Mouse (Mus musculus): ENCODE data around the gene Itsn1. TPM values are rescaled to one million over a fixed set of nuclear protein-coding genes. Genes with fewer than 3 reads are reported as not detected.

Itsn1 gene
- polyA plus RNA-seq, 2 experiments = 31.4 to 46.8 TPM

DNA sequence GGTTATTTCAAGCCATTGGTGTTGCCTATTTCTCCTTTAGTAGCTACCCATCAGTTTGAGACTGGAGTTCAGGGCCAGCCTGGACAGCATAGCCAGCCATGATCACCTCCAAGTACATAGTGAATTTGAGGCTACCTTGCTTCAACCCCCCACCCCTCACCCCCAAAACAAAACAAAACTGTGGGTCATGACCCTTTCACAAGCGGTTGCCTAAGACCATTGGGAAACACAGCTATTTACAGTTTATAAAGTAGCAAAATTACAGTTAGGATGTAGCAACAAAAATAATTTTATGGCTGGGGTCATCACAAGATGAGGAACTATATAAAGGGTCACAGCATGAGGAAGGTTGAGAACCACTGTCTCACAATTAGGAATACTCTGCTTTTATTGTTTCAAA is 104.9 kb downstream of the Itsn1 start:
- H3K4me3 ChIP-seq (ENCODE audit: insufficient read depth in 1 of 2, low read depth in 2 of 2, low read length in 2 of 2) = no peak overlapping the region
- WGBS (ENCODE audit: insufficient replicate concordance) = 74% methylated on average over 1 of the region's 1 CpGs

DNA sequence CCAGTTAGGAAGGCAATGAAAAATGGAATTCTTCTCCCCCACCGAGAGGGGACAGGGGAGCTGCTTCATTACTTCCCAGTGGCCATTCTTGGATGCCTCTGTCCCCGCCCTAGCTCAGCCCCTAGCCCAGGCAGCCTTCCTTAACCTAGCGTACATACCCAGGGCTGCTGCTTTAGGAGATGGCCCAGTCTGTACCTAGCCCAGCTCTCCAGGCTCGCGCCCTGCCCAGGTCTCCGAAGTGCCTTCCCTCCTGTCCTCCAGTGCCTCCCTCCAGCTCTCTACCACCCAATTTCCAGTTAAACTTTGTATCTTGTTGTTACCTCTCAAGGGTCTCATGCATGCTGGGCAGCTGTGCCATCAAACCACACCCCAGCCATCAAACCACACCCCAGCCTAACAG is 106.7 kb downstream of the Itsn1 start:
- ATAC-seq (ENCODE audit: insufficient read depth) (no peak), DNase-seq (ENCODE audit: low read depth in 3 of 3, low spot score in 3 of 3) (no peak)
- TF ChIP-seq EP300 (IDR thresholded peaks at IDR 0.05; ENCODE audit: low read depth) (no peak), CTCF (IDR thresholded peaks at IDR 0.05; ENCODE audit: low read depth) (no peak)
- H3K9me3 ChIP-seq (ENCODE audit: control insufficient read depth, low read length) = no peaks in the 10 kb centered on the region
- H3K4me1 ChIP-seq (replicated peaks; ENCODE audit: control insufficient read depth in 2 of 2, insufficient read depth in 2 of 2, low read length in 1 of 2) = no peaks in the 10 kb centered on the region
- no peak overlapping the region for H3K9ac ChIP-seq (replicated peaks)
- H3K4me2 ChIP-seq (ENCODE audit: low read depth) = no peak overlapping the region
- H3K4me3 ChIP-seq (ENCODE audit: insufficient read depth in 1 of 2, low read depth in 2 of 2, low read length in 2 of 2) = no peak overlapping the region
- peaks cover 22% of the 10 kb centered on the region for H3K36me3 ChIP-seq (replicated peaks; ENCODE audit: control insufficient read depth, insufficient read depth, low read depth)
- WGBS (ENCODE audit: insufficient replicate concordance) = 80% methylated on average over 6 of the region's 6 CpGs
- H3K27me3 ChIP-seq (ENCODE audit: control insufficient read depth, insufficient read depth, low read length) = no peaks in the 10 kb centered on the region
- H3K27ac ChIP-seq = no peak overlapping the region

More for the DNA sequence above, 104.9 kb downstream of the Itsn1 start:
- peaks cover 32% of the 10 kb centered on the region for H3K36me3 ChIP-seq (replicated peaks; ENCODE audit: control insufficient read depth, insufficient read depth, low read depth)
- H3K9ac ChIP-seq (replicated peaks) = no peak overlapping the region
- no peaks in the 10 kb centered on the region for H3K9me3 ChIP-seq (ENCODE audit: control insufficient read depth, low read length)
- H3K4me2 ChIP-seq (ENCODE audit: low read depth) = no peak overlapping the region
- H3K27me3 ChIP-seq (ENCODE audit: control insufficient read depth, insufficient read depth, low read length) = no peaks in the 10 kb centered on the region
- no peak for DNase-seq (ENCODE audit: low read depth in 3 of 3, low spot score in 3 of 3)
- H3K4me1 ChIP-seq (replicated peaks; ENCODE audit: control insufficient read depth in 2 of 2, insufficient read depth in 2 of 2, low read length in 1 of 2) = no peaks in the 10 kb centered on the region
- no peak overlapping the region for H3K27ac ChIP-seq
- TF ChIP-seq EP300 (IDR thresholded peaks at IDR 0.05; ENCODE audit: low read depth) (no peak), CTCF (IDR thresholded peaks at IDR 0.05; ENCODE audit: low read depth) (no peak)
- ATAC-seq (ENCODE audit: insufficient read depth) = no peak

DNA sequence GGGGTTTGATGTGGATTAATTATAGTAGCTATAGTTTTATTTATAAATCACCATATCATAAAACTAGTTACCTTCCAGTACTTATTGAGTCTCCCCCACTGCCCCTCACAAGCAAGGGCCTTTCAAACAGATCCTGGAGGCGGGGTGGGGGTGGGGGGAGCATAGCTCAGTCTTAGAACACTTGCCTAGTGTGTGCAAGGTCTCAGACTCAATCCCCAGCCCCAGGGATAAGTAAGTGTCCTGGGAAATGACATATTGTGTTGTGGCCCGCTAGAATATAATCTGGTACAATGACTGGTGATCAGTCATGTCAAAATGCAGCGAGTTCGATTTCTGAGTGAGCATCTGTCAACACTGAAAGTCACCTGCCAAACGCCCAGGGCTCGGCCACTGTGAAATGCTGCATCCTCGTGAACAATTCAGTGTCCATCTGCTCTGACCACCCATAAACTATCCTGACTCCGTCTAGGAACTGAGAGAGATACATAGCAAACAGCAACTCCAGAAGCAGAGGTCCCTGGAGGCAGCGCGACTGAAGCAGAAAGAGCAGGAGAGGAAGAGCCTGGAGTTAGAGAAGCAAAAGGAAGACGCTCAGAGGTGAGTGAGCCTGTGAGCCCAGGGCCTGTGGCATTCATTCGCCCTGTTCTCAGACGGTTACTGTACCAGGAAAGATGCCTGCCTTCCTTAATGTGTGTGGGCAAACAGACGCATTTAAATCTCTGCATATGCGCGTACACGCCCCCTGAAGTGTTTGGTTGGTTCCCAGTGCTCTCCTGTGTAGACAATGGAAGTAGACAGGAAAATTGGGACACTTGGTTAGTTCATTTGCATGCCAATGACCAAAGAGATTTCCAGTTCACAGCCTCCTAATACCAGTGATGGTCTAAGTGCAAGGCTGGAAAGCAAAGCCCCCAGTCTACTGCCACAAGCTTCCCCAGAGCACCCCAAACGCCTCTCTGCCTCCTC is 107.8 kb downstream of the Itsn1 start:
- Histone ChIP-seq H3K27me3 (ENCODE audit: control insufficient read depth, insufficient read depth, low read length) (no peaks in the 10 kb centered on the region), H3K4me3 (ENCODE audit: insufficient read depth in 1 of 2, low read depth in 2 of 2, low read length in 2 of 2) (no peak overlapping the region), H3K9me3 (ENCODE audit: control insufficient read depth, low read length) (no peaks in the 10 kb centered on the region), H3K4me1 (replicated peaks; ENCODE audit: control insufficient read depth in 2 of 2, insufficient read depth in 2 of 2, low read length in 1 of 2) (no peaks in the 10 kb centered on the region), H3K4me2 (ENCODE audit: low read depth) (no peak overlapping the region), H3K27ac (no peak overlapping the region), H3K36me3 (replicated peaks; ENCODE audit: control insufficient read depth, insufficient read depth, low read depth) (peaks cover 21% of the 10 kb centered on the region), H3K9ac (replicated peaks) (no peak overlapping the region)
- DNase-seq (ENCODE audit: low read depth in 3 of 3, low spot score in 3 of 3) (no peak), ATAC-seq (ENCODE audit: insufficient read depth) (no peak)
- 77% methylated on average over 18 of the region's 18 CpGs for WGBS (ENCODE audit: insufficient replicate concordance)
- no peak for TF ChIP-seq EP300 (IDR thresholded peaks at IDR 0.05; ENCODE audit: low read depth)
- no peak for TF ChIP-seq CTCF (IDR thresholded peaks at IDR 0.05; ENCODE audit: low read depth)

DNA sequence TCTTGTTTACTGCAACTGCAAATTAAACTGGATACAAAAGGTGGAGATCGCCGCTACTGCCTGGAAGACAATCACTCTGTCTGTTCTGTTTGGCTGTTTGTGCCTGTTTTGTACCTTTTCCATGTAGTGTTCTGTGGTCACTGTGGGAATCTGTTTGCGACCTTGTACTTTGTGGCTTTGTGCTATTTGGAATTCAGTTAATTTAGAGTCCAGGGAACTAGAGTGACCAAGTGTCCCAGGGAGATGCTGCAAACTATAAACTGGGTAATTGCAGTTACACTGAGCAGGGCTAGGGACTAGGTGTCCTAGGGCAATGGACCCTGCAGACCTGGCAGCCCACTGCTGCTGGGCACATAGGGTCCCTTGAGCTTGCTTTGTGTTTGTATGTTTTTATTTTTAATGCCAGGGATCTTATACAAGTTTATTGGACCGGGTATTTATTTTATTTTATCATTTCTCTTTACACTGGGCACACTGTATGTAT is 108.5 kb downstream of the Itsn1 start:
- H3K36me3 ChIP-seq (replicated peaks; ENCODE audit: control insufficient read depth, insufficient read depth, low read depth) = peaks cover 17% of the 10 kb centered on the region
- no peaks in the 10 kb centered on the region for H3K9me3 ChIP-seq (ENCODE audit: control insufficient read depth, low read length)
- H3K9ac ChIP-seq (replicated peaks) = no peak overlapping the region
- no peak for DNase-seq (ENCODE audit: low read depth in 3 of 3, low spot score in 3 of 3)
- H3K4me1 ChIP-seq (replicated peaks; ENCODE audit: control insufficient read depth in 2 of 2, insufficient read depth in 2 of 2, low read length in 1 of 2) = no peaks in the 10 kb centered on the region
- H3K4me2 ChIP-seq (ENCODE audit: low read depth) = no peak overlapping the region
- H3K4me3 ChIP-seq (ENCODE audit: insufficient read depth in 1 of 2, low read depth in 2 of 2, low read length in 2 of 2) = no peak overlapping the region
- TF ChIP-seq CTCF (IDR thresholded peaks at IDR 0.05; ENCODE audit: low read depth) = no peak
- no peak for TF ChIP-seq EP300 (IDR thresholded peaks at IDR 0.05; ENCODE audit: low read depth)
- no peak for ATAC-seq (ENCODE audit: insufficient read depth)
- H3K27me3 ChIP-seq (ENCODE audit: control insufficient read depth, insufficient read depth, low read length) = no peaks in the 10 kb centered on the region
- no peak overlapping the region for H3K27ac ChIP-seq
- WGBS (ENCODE audit: insufficient replicate concordance) = 77% methylated on average over 4 of the region's 4 CpGs

DNA sequence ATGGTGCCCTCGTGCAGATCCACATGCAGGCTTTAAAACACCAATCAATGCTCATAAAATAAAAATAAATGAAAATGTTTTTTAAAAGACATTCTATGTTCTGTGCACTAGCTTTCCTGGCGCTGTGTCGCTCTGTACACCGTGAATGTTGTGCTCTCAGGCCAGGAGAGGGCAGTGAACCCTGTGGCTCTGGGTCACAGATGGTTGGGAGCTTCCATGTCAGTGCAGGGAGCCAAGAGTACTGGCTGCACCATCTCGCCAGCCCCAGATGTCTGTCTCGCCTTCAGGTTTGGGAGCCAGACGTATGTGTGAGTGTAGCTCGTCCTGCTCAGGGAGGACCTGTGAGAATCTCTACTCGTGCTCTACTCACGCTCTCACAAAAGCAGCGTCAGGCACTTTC is 109.7 kb downstream of the Itsn1 start:
- peak; percentile 24; the same call in 1 of the 2 replicates for TF ChIP-seq CTCF (IDR thresholded peaks at IDR 0.05; ENCODE audit: low read depth)
- TF ChIP-seq EP300 (IDR thresholded peaks at IDR 0.05; ENCODE audit: low read depth) = no peak
- Histone ChIP-seq H3K4me2 (ENCODE audit: low read depth) (no peak overlapping the region), H3K9ac (replicated peaks) (no peak overlapping the region), H3K27me3 (ENCODE audit: control insufficient read depth, insufficient read depth, low read length) (no peaks in the 10 kb centered on the region), H3K27ac (no peak overlapping the region), H3K36me3 (replicated peaks; ENCODE audit: control insufficient read depth, insufficient read depth, low read depth) (peaks cover 22% of the 10 kb centered on the region), H3K4me1 (replicated peaks; ENCODE audit: control insufficient read depth in 2 of 2, insufficient read depth in 2 of 2, low read length in 1 of 2) (no peaks in the 10 kb centered on the region), H3K4me3 (ENCODE audit: insufficient read depth in 1 of 2, low read depth in 2 of 2, low read length in 2 of 2) (no peak overlapping the region), H3K9me3 (ENCODE audit: control insufficient read depth, low read length) (no peaks in the 10 kb centered on the region)
- no peak for DNase-seq (ENCODE audit: low read depth in 3 of 3, low spot score in 3 of 3)
- WGBS (ENCODE audit: insufficient replicate concordance) = 77% methylated on average over 11 of the region's 11 CpGs
- ATAC-seq (ENCODE audit: insufficient read depth) = no peak

Data from liver, embryonic 14.5 days (tissue).